Mouse (Mus musculus) spleen, adult 2 months (tissue): Measurements from ENCODE around the gene Prkx. TPM values are rescaled to one million over a fixed set of nuclear protein-coding genes. Genes with fewer than 3 reads are reported as not detected.
A peak's percentile ranks its signal among the peaks of the same experiment; 100 is the strongest.

Experiments used
- DNase-seq, 2 experiments: peaks; one replicate each; pipeline versions ENCODE4 v3.0.0 to v3.0.0-alpha.2; 2012 to 2021; ENCODE audit warnings: low spot score in 2 of 2, low read depth in 1 of 2
- H3K27ac ChIP-seq: fragments of 200-500 bp; 2 replicates; pipeline ENCODE4 v1.5.1; 2012; ENCODE audit warnings: low read length, inconsistent platforms; ENCODE audit not compliant: insufficient read depth
- H3K27me3 ChIP-seq: fragments of 200-500 bp; 2 replicates; pipeline ENCODE4 v1.6.1; 2012; ENCODE audit warnings: mild to moderate bottlenecking, moderate library complexity, low read length, inconsistent platforms; ENCODE audit not compliant: control insufficient read depth, insufficient read depth
- H3K36me3 ChIP-seq: fragments of 200-500 bp; 2 replicates; pipeline ENCODE4 v1.6.1; 2012; ENCODE audit warnings: mild to moderate bottlenecking, low read length, inconsistent platforms; ENCODE audit not compliant: control insufficient read depth, insufficient read depth
- H3K4me1 ChIP-seq: fragments of 200-500 bp; 2 replicates; pipeline ENCODE4 v1.6.1; 2011; ENCODE audit warnings: inconsistent platforms; ENCODE audit not compliant: control insufficient read depth, insufficient read depth, insufficient read length
- H3K4me3 ChIP-seq: fragments of 200-500 bp; 2 replicates; pipeline ENCODE4 v1.5.1; 2011; ENCODE audit warnings: mild to moderate bottlenecking, inconsistent platforms; ENCODE audit not compliant: insufficient read depth, insufficient read length; ENCODE audit errors: extremely low read depth
- CTCF ChIP-seq: fragments of 200-500 bp; IDR thresholded peaks from 2 replicates; pipeline ENCODE4 v1.5.1; 2011; ENCODE audit warnings: mild to moderate bottlenecking, inconsistent platforms; ENCODE audit not compliant: insufficient read depth, insufficient read length, insufficient replicate concordance; ENCODE audit errors: extremely low read depth
- POLR2A ChIP-seq: fragments of 200-500 bp; IDR thresholded peaks from 2 replicates; pipeline ENCODE4 v1.6.1; 2011; ENCODE audit warnings: low read depth, low read length, inconsistent platforms
- WGBS: fragments of 180-500 bp; shearing (Covaris S2); methylation state at CpG from one replicate; pipeline ENCODE4 v1.1.7; 2018; 5-methylcytosine and 5-hydroxymethylcytosine counted together
- polyA plus RNA-seq: library from polyadenylated mRNA; depleted of rRNA; stranded (reverse); fragments of >200 nt; gene quantifications from 2 replicates; pipeline ENCODE4 v1.2.3, GENCODE M21; 2012

The Prkx gene
- polyA plus RNA-seq, 1 experiment, result 7.0 TPM

GRCm38 (mm10) chrX:77799554-77799953 lies 3.5 kb upstream of the Prkx start:
- H3K4me1 ChIP-seq, result peaks cover 4% of the 10 kb centered on the region; the same call in 1 of the 2 replicates
- no peak overlapping the region for H3K4me3 ChIP-seq
- no peaks in the 10 kb centered on the region for H3K36me3 ChIP-seq
- WGBS, result 88% methylated on average over 3 of the region's 3 CpGs
- no peak for DNase-seq
- no peak overlapping the region for H3K27ac ChIP-seq
- no peaks in the 10 kb centered on the region for H3K27me3 ChIP-seq
- no peak for TF ChIP-seq CTCF

GRCm38 (mm10) chrX:77797801-77798200 lies 1.7 kb upstream of the Prkx start:
- no peak for TF ChIP-seq CTCF
- TF ChIP-seq POLR2A, result no peak

GRCm38 (mm10) chrX:77796916-77797315 lies 838 bp upstream of the Prkx start:
- H3K4me1 ChIP-seq, result peaks cover 4% of the 10 kb centered on the region; the same call in 1 of the 2 replicates
- DNase-seq, result no peak
- no peaks in the 10 kb centered on the region for H3K27me3 ChIP-seq
- WGBS, result 74% methylated on average over 1 of the region's 1 CpGs
- H3K27ac ChIP-seq, result no peak overlapping the region
- no peaks in the 10 kb centered on the region for H3K36me3 ChIP-seq
- no peak overlapping the region for H3K4me3 ChIP-seq
- TF ChIP-seq CTCF (no peak), POLR2A (no peak)

More at GRCm38 (mm10) chrX:77797801-77798200, 1.7 kb upstream of the Prkx start:
- Histone ChIP-seq H3K4me1 (peaks cover 4% of the 10 kb centered on the region; the same call in 1 of the 2 replicates), H3K36me3 (no peaks in the 10 kb centered on the region), H3K27ac (no peak overlapping the region), H3K4me3 (no peak overlapping the region), H3K27me3 (no peaks in the 10 kb centered on the region)
- no peak for DNase-seq

- peaks cover 4% of the 10 kb centered on the region; the same call in 1 of the 2 replicates for H3K4me1 ChIP-seq
- peak overlapping the region; percentile 83 for H3K4me3 ChIP-seq
- no peaks in the 10 kb centered on the region for H3K36me3 ChIP-seq
- WGBS, result 27% methylated on average over 30 of the region's 30 CpGs
- TF ChIP-seq POLR2A, result no peak
- no peak for TF ChIP-seq CTCF
- peak overlapping the region; percentile 90 for H3K27ac ChIP-seq
- peak; percentile 78 to 86 for DNase-seq
- H3K27me3 ChIP-seq, result no peaks in the 10 kb centered on the region
Observed at GRCm38 (mm10) chrX:77795858-77796174, 262 bp downstream of the Prkx start.

GRCm38 (mm10) chrX:77794962-77795857 lies 868 bp downstream of the Prkx start:
- DNase-seq, result peak in 1 of 2 experiments; percentile 13
- TF ChIP-seq CTCF (no peak), POLR2A (no peak)
- Histone ChIP-seq H3K4me1 (peaks cover 4% of the 10 kb centered on the region; the same call in 1 of the 2 replicates), H3K27ac (peak overlapping the region; percentile 90), H3K27me3 (no peaks in the 10 kb centered on the region), H3K4me3 (peak overlapping the region; percentile 83), H3K36me3 (no peaks in the 10 kb centered on the region)
- WGBS, result 24% methylated on average over 61 of the region's 61 CpGs

- Histone ChIP-seq H3K27ac (no peak overlapping the region), H3K27me3 (no peaks in the 10 kb centered on the region), H3K36me3 (0 out of 2 replicates have a peak, but pooled peaks cover 1% of the 10 kb centered on the region), H3K4me3 (no peak overlapping the region), H3K4me1 (no peaks in the 10 kb centered on the region)
- TF ChIP-seq POLR2A, result no peak
- TF ChIP-seq CTCF, result no peak
- no peak for DNase-seq
- 78% methylated on average over 3 of the region's 3 CpGs for WGBS
Observed at GRCm38 (mm10) chrX:77788675-77789074, 7.4 kb downstream of the Prkx start.

- Histone ChIP-seq H3K27ac (no peak overlapping the region), H3K27me3 (no peaks in the 10 kb centered on the region), H3K4me3 (no peak overlapping the region), H3K36me3 (peaks cover 2% of the 10 kb centered on the region; the same call in 1 of the 2 replicates), H3K4me1 (no peaks in the 10 kb centered on the region)
- DNase-seq, result no peak
- no peak for TF ChIP-seq CTCF
- no peak for TF ChIP-seq POLR2A
Observed at GRCm38 (mm10) chrX:77786354-77786753, 9.7 kb downstream of the Prkx start.
